Mouse (Mus musculus): Measurements from ENCODE around the gene Pot1a.
A peak's percentile ranks its signal among the peaks of the same experiment; 100 is the strongest.

Pot1a gene

GRCm38 (mm10) chr6:25808806-25809495 is at the start of gene Pot1a:
TSS of gene Pot1a (minus strand) at chr6:25809246.
- peak; percentile 96 to 98 for DNase-seq (ENCODE audit: low spot score in 2 of 2)

GRCm38 (mm10) chr6:25836261-25836660 is 27.2 kb upstream of the Pot1a start:
- DNase-seq (ENCODE audit: low spot score in 2 of 2), result no peak

DNA sequence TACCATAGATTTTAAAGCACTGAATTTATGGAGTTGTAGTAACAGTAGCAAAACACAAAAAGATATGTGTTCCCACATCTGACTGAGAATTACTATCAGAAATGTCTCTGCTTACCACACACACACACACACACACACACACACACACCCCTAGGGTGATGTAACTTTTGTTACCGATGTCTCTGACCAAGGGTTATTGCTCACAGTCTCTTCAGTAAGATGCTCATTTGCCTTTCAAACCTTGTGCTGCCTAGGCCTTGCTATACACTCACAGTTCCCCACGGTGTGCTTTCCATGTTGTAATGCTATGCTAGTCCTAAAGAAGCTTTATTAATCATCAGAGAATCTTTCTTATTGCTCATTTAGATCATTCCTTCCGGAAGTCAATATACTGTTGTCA is 3.0 kb downstream of the Pot1a start:
- no peak for DNase-seq (ENCODE audit: low spot score in 2 of 2)

DNA sequence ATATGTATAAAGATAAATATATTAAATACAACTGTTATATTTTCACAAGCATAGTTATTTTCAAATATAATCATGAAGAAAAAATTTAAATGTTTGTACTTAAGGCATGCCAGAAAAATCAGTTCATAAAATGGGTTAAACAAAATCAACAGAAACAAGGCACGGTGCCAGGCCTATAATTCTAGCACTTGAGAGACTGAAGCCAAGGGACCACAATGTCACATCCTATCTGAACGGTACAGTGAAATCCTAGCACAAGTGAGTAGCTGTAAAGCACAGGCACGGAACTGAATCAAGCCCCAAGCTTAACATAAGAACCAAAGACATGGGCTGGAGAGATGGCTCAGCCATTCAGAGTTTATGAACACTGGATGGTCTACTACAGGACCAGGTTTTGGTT is 6.8 kb downstream of the Pot1a start:
- no peak for DNase-seq (ENCODE audit: low spot score in 2 of 2)

DNA sequence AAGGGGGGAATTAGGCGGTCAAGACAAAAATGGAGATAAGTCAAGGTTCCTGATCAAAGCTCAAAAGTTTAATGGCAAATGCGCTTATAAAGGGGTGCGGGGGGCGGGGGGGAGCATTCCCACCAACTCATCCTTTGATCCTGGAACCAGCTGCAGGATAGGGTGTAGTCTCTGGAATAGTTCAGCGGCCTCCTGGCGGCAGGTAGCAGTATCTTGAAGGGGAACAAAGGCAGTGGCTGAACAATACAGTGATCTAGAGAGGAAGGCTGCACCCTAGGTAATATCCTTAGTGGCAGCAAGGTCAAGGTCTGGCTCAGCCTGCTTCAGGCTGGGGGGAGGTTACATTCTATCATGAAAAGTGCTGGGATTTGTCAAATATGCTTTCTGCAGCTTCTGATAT is 7.8 kb downstream of the Pot1a start:
- no peak for DNase-seq (ENCODE audit: low spot score in 2 of 2)

DNA sequence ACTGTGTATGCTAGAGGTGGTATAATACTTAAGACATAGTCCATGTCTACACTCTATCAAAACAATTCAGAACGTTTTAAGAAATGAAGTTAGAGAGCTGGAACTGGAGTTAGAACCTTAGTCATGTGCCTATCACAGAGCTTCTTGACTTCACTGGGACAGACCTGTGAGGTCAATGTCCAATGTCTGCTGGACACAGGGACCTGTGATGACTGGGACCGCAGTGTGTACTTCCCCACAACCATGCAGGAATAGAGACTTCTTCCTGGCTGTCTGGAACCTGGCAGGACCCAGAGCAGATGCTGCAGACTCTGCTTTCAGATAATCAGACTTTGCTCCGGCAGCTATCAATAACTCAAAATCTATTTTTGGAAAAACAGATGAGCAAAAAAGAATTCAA is 40.8 kb downstream of the Pot1a start:
- no peak for DNase-seq (ENCODE audit: low spot score in 2 of 2)

GRCm38 (mm10) chr6:25767552-25767951 is 41.5 kb downstream of the Pot1a start:
- no peak for DNase-seq (ENCODE audit: low spot score in 2 of 2)

- peak; percentile 21 to 45 for DNase-seq (ENCODE audit: low spot score in 2 of 2)
Measured at GRCm38 (mm10) chr6:25767073-25767472, 42.0 kb downstream of the Pot1a start.

DNA sequence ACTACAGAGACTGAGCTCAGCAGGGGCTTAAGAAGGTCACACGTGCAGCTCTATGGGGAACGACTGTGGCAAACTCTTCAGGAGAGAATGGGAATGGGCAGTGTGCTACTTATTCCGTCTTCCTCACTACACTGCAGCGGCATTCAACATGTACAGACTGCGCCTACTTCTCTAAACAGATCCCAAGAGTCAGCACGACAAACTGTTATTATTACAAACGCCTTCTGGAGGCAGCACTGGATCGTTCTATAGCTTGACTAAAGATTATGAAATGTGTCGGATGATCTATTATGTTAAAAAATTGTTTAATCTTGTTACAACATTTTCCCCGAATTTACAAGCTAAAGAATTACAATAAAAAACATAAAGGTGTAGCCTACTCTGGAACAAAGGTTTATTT is 42.8 kb downstream of the Pot1a start:
- peak in 1 of 2 experiments; percentile 19 for DNase-seq (ENCODE audit: low spot score in 2 of 2)

DNA sequence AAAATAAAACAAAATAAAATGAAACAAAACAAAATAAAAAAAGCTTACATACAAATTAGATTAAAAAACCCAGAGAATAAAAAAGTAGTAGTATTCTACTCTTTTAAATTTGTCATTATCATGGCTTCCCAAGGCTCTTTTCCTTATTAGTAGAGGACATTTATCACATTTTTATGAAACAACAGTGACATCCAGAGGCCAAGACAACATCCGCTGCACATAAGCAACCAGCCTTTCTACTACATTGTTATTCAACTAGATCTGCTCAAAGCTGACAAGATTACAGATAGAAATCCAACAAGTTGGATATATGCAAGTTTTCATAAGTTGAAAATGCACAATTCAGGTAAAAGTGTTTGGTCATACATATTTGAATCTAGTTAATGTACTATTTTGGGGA is 56.4 kb downstream of the Pot1a start:
- no peak for DNase-seq (ENCODE audit: low spot score in 2 of 2)

DNA sequence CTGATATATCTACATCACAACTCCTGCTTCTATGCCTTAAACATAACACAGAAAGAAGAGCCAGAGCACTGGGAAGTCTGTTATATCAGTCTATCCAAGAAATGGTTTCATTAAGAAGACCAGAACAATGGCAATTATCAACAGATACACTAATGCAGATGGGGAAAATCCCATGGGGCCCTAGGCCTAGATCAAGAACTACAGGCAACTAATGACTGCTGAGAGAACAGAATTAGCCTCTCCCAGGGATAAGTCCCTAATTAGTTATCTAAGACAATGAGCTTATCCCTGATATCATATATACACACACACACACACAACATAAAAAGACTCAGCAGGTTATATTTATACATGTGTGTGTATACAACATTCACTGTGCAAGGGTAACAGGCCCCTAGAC is 72.5 kb downstream of the Pot1a start:
- no peak for DNase-seq (ENCODE audit: low spot score in 2 of 2)

GRCm38 (mm10) chr6:25726560-25726959 is 82.5 kb downstream of the Pot1a start:
- DNase-seq (ENCODE audit: low spot score in 2 of 2), result no peak

DNA sequence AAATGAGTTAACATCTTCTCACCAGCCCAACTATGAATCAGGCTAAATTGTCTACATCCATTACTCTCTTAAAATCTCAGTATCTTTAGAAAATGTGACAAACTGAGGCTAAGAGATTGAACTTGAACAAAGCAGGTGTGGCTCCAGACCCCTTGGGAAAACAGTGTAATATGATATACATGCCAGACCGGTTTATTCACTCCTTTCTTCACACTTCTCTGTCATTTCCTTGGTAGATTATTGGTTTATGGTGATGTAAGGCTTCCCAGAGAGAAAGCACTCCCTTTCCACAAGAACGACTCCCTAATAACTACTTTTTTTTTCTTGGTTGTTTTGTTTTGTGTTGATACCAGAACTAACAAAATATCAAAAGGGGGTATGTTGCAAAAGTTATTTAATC is 98.4 kb downstream of the Pot1a start:
- no peak for DNase-seq (ENCODE audit: low spot score in 2 of 2)

DNA sequence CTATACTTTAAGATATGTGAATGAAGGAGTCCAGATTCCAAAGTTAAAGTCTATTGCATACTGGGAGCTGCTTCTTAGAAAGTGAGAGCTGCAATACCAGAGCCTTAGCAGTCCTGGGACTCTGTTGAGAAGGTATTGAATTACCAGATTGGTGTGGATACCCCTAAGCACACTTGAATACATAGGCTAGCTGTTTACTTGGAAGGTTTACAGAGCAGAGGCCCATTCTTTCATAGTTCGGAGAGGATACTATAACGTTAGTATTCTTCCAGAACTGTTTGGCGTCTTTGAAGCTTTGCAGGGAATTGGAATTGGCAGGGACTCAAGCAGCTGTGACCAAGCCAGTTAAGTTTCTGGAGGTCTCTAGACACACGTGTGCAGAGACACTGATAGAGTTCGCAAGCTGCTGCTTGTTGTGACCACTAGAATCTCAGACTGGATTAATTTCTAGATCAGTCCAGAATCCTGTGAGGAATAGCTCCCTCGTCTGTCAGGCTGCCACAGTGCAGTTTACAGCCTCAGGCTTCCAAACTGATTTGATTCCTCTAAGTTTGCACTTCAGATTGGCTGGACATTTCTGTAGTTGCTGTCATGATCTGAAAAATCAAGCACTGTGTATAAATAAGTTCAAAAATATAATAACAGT is 99.7 kb downstream of the Pot1a start:
- peak; percentile 51 to 84 for DNase-seq (ENCODE audit: low spot score in 2 of 2)

GRCm38 (mm10) chr6:25699956-25700355 is 109.1 kb downstream of the Pot1a start:
- DNase-seq (ENCODE audit: low spot score in 2 of 2), result no peak
